Mouse (Mus musculus): Measurements from ENCODE around the gene Scube2. TPM values are rescaled to one million over a fixed set of nuclear protein-coding genes. Genes with fewer than 3 reads are reported as not detected.

The Scube2 gene
- polyA plus RNA-seq, 1 experiment: not detected

GRCm38 (mm10) chr7:109817954-109818353 is 47.5 kb downstream of the Scube2 start:
- Histone ChIP-seq H3K4me3 (replicated peaks) (no peak overlapping the region), H3K9me3 (ENCODE audit: control insufficient read depth, low read length) (no peaks in the 10 kb centered on the region)
- TF ChIP-seq GATA1 (IDR thresholded peaks at IDR 0.05; ENCODE audit: low read length) (no peak), TAL1 (IDR thresholded peaks at IDR 0.05; ENCODE audit: low read length) (no peak; the same call in 2 of the 3 replicates)

GRCm38 (mm10) chr7:109813330-109814140 is 51.9 kb downstream of the Scube2 start:
- no peak overlapping the region for H3K4me3 ChIP-seq (replicated peaks)

More at GRCm38 (mm10) chr7:109817954-109818353, 47.5 kb downstream of the Scube2 start:
- Histone ChIP-seq H3K4me1 (ENCODE audit: control insufficient read depth) (peaks cover 22% of the 10 kb centered on the region), H3K36me3 (ENCODE audit: control insufficient read depth) (no peaks in the 10 kb centered on the region), H3K27me3 (ENCODE audit: control insufficient read depth) (no peaks in the 10 kb centered on the region)

GRCm38 (mm10) chr7:109807616-109808485 is 57.6 kb downstream of the Scube2 start:
- Histone ChIP-seq H3K27me3 (ENCODE audit: control insufficient read depth) (0 out of 2 replicates have a peak, but pooled peaks cover 2% of the 10 kb centered on the region), H3K4me3 (replicated peaks) (no peak overlapping the region), H3K36me3 (ENCODE audit: control insufficient read depth) (no peaks in the 10 kb centered on the region), H3K9me3 (ENCODE audit: control insufficient read depth, low read length) (no peaks in the 10 kb centered on the region), H3K4me1 (ENCODE audit: control insufficient read depth) (no peaks in the 10 kb centered on the region)
- TF ChIP-seq TAL1 (IDR thresholded peaks at IDR 0.05; ENCODE audit: low read length) (no peak), GATA1 (IDR thresholded peaks at IDR 0.05; ENCODE audit: low read length) (no peak)

More at GRCm38 (mm10) chr7:109813330-109814140, 51.9 kb downstream of the Scube2 start:
- no peaks in the 10 kb centered on the region for H3K9me3 ChIP-seq (ENCODE audit: control insufficient read depth, low read length)
- no peak for TF ChIP-seq GATA1 (IDR thresholded peaks at IDR 0.05; ENCODE audit: low read length)
- no peak for TF ChIP-seq TAL1 (IDR thresholded peaks at IDR 0.05; ENCODE audit: low read length)
- H3K4me1 ChIP-seq (ENCODE audit: control insufficient read depth): peaks cover 17% of the 10 kb centered on the region
- H3K36me3 ChIP-seq (ENCODE audit: control insufficient read depth): no peaks in the 10 kb centered on the region
- H3K27me3 ChIP-seq (ENCODE audit: control insufficient read depth): no peaks in the 10 kb centered on the region

- Histone ChIP-seq H3K27me3 (ENCODE audit: control insufficient read depth) (peaks cover 7% of the 10 kb centered on the region), H3K4me1 (ENCODE audit: control insufficient read depth) (no peaks in the 10 kb centered on the region), H3K4me3 (replicated peaks) (no peak overlapping the region), H3K36me3 (ENCODE audit: control insufficient read depth) (no peaks in the 10 kb centered on the region), H3K9me3 (ENCODE audit: control insufficient read depth, low read length) (no peaks in the 10 kb centered on the region)
- TF ChIP-seq GATA1 (IDR thresholded peaks at IDR 0.05; ENCODE audit: low read length) (no peak), TAL1 (IDR thresholded peaks at IDR 0.05; ENCODE audit: low read length) (no peak)
Observed at GRCm38 (mm10) chr7:109804843-109805242, 60.6 kb downstream of the Scube2 start.

- Histone ChIP-seq H3K9me3 (ENCODE audit: control insufficient read depth, low read length) (no peaks in the 10 kb centered on the region), H3K4me3 (replicated peaks) (no peak overlapping the region), H3K27me3 (ENCODE audit: control insufficient read depth) (peaks cover 8% of the 10 kb centered on the region), H3K36me3 (ENCODE audit: control insufficient read depth) (no peaks in the 10 kb centered on the region), H3K4me1 (ENCODE audit: control insufficient read depth) (no peaks in the 10 kb centered on the region)
- TF ChIP-seq GATA1 (IDR thresholded peaks at IDR 0.05; ENCODE audit: low read length): no peak
- TF ChIP-seq TAL1 (IDR thresholded peaks at IDR 0.05; ENCODE audit: low read length): no peak
Observed at GRCm38 (mm10) chr7:109804355-109804754, 61.1 kb downstream of the Scube2 start.

GRCm38 (mm10) chr7:109803516-109803915 is 62.0 kb downstream of the Scube2 start:
- TF ChIP-seq GATA1 (IDR thresholded peaks at IDR 0.05; ENCODE audit: low read length) (no peak), TAL1 (IDR thresholded peaks at IDR 0.05; ENCODE audit: low read length) (no peak)
- Histone ChIP-seq H3K27me3 (ENCODE audit: control insufficient read depth) (peaks cover 8% of the 10 kb centered on the region), H3K4me1 (ENCODE audit: control insufficient read depth) (no peaks in the 10 kb centered on the region), H3K36me3 (ENCODE audit: control insufficient read depth) (no peaks in the 10 kb centered on the region), H3K4me3 (replicated peaks) (no peak overlapping the region), H3K9me3 (ENCODE audit: control insufficient read depth, low read length) (no peaks in the 10 kb centered on the region)

GRCm38 (mm10) chr7:109800626-109801025 is 64.9 kb downstream of the Scube2 start:
- no peak for TF ChIP-seq GATA1 (IDR thresholded peaks at IDR 0.05; ENCODE audit: low read length)
- TF ChIP-seq TAL1 (IDR thresholded peaks at IDR 0.05; ENCODE audit: low read length): no peak
- no peaks in the 10 kb centered on the region for H3K9me3 ChIP-seq (ENCODE audit: control insufficient read depth, low read length)
- no peak overlapping the region for H3K4me3 ChIP-seq (replicated peaks)
- peaks cover 8% of the 10 kb centered on the region for H3K27me3 ChIP-seq (ENCODE audit: control insufficient read depth)
- no peaks in the 10 kb centered on the region for H3K4me1 ChIP-seq (ENCODE audit: control insufficient read depth)
- no peaks in the 10 kb centered on the region for H3K36me3 ChIP-seq (ENCODE audit: control insufficient read depth)

- no peak overlapping the region for H3K4me3 ChIP-seq (replicated peaks)
- TF ChIP-seq TAL1 (IDR thresholded peaks at IDR 0.05; ENCODE audit: low read length) (no peak), GATA1 (IDR thresholded peaks at IDR 0.05; ENCODE audit: low read length) (no peak)
- no peaks in the 10 kb centered on the region for H3K9me3 ChIP-seq (ENCODE audit: control insufficient read depth, low read length)
- H3K36me3 ChIP-seq (ENCODE audit: control insufficient read depth): no peaks in the 10 kb centered on the region
- peaks cover 2% of the 10 kb centered on the region; the same call in 1 of the 2 replicates for H3K4me1 ChIP-seq (ENCODE audit: control insufficient read depth)
- peaks cover 8% of the 10 kb centered on the region for H3K27me3 ChIP-seq (ENCODE audit: control insufficient read depth)
Observed at GRCm38 (mm10) chr7:109799168-109799567, 66.3 kb downstream of the Scube2 start.

GRCm38 (mm10) chr7:109795564-109795963 is 69.9 kb downstream of the Scube2 start:
- Histone ChIP-seq H3K27me3 (ENCODE audit: control insufficient read depth) (peaks cover 6% of the 10 kb centered on the region), H3K4me1 (ENCODE audit: control insufficient read depth) (peaks cover 5% of the 10 kb centered on the region), H3K9me3 (ENCODE audit: control insufficient read depth, low read length) (no peaks in the 10 kb centered on the region), H3K36me3 (ENCODE audit: control insufficient read depth) (no peaks in the 10 kb centered on the region), H3K4me3 (replicated peaks) (no peak overlapping the region)
- TF ChIP-seq GATA1 (IDR thresholded peaks at IDR 0.05; ENCODE audit: low read length) (no peak), TAL1 (IDR thresholded peaks at IDR 0.05; ENCODE audit: low read length) (no peak)
